Mouse (Mus musculus) lung, postnatal 0 days (tissue): Measurements from ENCODE around the gene Tubg2.

ENCODE experiments used
- CTCF ChIP-seq: IDR thresholded peaks from 2 replicates; pipeline ENCODE4 v1.5.1; 2016; ENCODE audit warnings: antibody characterized with exemption, mild to moderate bottlenecking
- EP300 ChIP-seq: IDR thresholded peaks from 2 replicates; pipeline ENCODE4 v1.6.1; 2016; ENCODE audit warnings: antibody characterized with exemption, mild to moderate bottlenecking, control low read depth

GRCm38 (mm10) chr11:101163476-101164350 is 8.0 kb downstream of the Tubg2 start:
- no peak for TF ChIP-seq CTCF
- TF ChIP-seq EP300 = no peak
